Mouse (Mus musculus): ENCODE results near the gene Cmc1. TPM values are rescaled to one million over a fixed set of nuclear protein-coding genes. Genes with fewer than 3 reads are reported as not detected.

Cmc1 gene
- polyA plus RNA-seq, 1 experiment: 32.7 TPM

DNA sequence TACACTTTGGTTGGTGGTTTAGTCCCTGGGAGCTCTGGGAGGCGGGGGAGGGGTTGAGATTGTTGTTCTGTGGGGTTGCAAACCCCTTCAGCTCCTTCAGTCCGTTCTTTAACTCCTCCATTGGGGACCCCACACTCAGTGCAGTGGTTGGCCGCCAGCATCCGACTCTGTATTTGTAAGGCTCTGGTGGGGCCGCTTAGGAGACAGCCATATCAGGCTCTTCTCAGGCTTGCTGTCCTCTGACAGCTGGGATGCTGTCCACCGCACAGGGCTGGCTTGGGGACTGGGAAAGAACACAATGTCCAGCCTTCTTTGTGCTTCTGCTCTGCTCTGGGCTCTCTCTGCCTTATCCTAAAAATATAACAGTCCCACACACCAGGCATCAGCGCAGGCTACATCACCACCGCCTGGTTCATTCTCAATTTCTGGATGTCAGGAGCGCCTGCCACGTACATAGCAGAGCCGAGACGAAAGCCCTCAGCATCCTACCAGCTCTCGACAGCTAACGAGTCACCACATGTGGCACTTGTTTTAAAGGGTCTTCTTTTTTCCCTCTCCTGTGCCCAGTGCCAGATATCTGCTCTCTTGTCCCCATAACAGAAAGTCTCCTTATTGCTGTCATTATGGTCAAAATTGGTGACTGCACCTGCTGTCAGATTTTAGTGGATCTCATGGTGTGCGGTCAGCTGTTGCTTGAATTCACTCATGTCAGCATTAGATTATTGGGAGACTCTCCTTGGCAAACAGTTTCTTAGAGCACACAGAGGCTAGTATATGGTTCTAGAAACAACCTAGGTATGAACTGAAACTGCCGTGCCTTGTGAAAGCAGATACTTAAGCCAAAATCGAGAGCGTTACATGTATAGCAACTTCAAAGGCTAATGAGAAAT lies 29.4 kb upstream of the Cmc1 start:
- Histone ChIP-seq H3ac (ENCODE audit: control insufficient read depth, insufficient read length) (no peak overlapping the region), H3K79me2 (ENCODE audit: control insufficient read depth, insufficient read depth) (no peaks in the 10 kb centered on the region), H3K4me3 (no peak overlapping the region), H3K4me2 (ENCODE audit: low read depth) (no peak overlapping the region), H3K36me3 (ENCODE audit: control insufficient read depth, insufficient read depth) (no peaks in the 10 kb centered on the region), H3K27me3 (ENCODE audit: control insufficient read depth, insufficient read depth, insufficient read length) (peaks cover 5% of the 10 kb centered on the region)
- TF ChIP-seq TCF3 (IDR thresholded peaks at IDR 0.05; ENCODE audit: insufficient read length, low read depth) (no peak), POLR2AphosphoS2 (IDR thresholded peaks at IDR 0.05; ENCODE audit: insufficient read length, low read depth) (no peak), MYOG (IDR thresholded peaks at IDR 0.05; ENCODE audit: control insufficient read depth in 1 of 3, insufficient read depth in 1 of 3, insufficient read length in 2 of 3, low read depth in 2 of 3) (no peak), CEBPB (IDR thresholded peaks at IDR 0.05; ENCODE audit: insufficient read depth, poor library complexity, severe bottlenecking) (no peak), SRF (IDR thresholded peaks at IDR 0.05; ENCODE audit: control insufficient read depth, insufficient read length, low read depth) (no peak), MAX (IDR thresholded peaks at IDR 0.05; ENCODE audit: low read depth) (no peak)

DNA sequence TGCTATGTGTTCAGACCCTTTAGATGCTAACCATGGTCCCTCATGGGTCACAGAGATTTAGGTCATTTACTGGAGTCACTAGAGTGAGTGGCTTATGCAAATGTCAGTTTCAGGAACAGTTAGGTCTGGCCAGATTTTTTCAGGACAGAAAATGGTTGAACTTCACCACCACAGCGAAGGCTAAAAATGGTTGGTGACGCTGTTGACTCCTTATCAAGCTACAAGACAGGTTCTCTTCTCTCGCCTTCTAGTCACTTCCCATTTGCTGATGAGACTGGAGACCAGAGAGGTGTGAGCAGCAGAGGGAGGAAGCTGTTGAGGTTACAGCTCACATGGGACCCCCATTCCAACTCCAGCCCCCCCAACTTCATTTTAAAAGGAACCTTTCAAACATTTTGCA lies 26.7 kb upstream of the Cmc1 start:
- TF ChIP-seq REST (IDR thresholded peaks at IDR 0.05; ENCODE audit: insufficient read depth, insufficient read length): no peak
- no peak for TF ChIP-seq USF1 (IDR thresholded peaks at IDR 0.05; ENCODE audit: low read depth)
- no peak for TF ChIP-seq POLR2A (IDR thresholded peaks at IDR 0.05; ENCODE audit: insufficient read length, low read depth)
- no peak for TF ChIP-seq SRF (IDR thresholded peaks at IDR 0.05; ENCODE audit: control insufficient read depth, insufficient read length, low read depth)
- no peak for TF ChIP-seq MAX (IDR thresholded peaks at IDR 0.05; ENCODE audit: low read depth)
- no peak for TF ChIP-seq TCF12 (IDR thresholded peaks at IDR 0.05; ENCODE audit: insufficient read depth, poor library complexity, severe bottlenecking)
- TF ChIP-seq POLR2AphosphoS2 (IDR thresholded peaks at IDR 0.05; ENCODE audit: insufficient read length, low read depth): no peak
- TF ChIP-seq E2F4 (IDR thresholded peaks at IDR 0.05; ENCODE audit: insufficient read depth): no peak
- no peak for TF ChIP-seq CEBPB (IDR thresholded peaks at IDR 0.05; ENCODE audit: insufficient read depth, poor library complexity, severe bottlenecking)
- no peak for TF ChIP-seq MYOG (IDR thresholded peaks at IDR 0.05; ENCODE audit: control insufficient read depth in 1 of 3, insufficient read depth in 1 of 3, insufficient read length in 2 of 3, low read depth in 2 of 3)
- no peak for TF ChIP-seq TCF3 (IDR thresholded peaks at IDR 0.05; ENCODE audit: insufficient read length, low read depth)
- no peak for TF ChIP-seq MYOD1 (IDR thresholded peaks at IDR 0.05; ENCODE audit: control insufficient read depth in 1 of 3, insufficient read length in 2 of 3, low read depth in 2 of 3)
- Histone ChIP-seq H3K27me3 (ENCODE audit: control insufficient read depth, insufficient read depth, insufficient read length) (peaks cover 4% of the 10 kb centered on the region), H3K36me3 (ENCODE audit: control insufficient read depth, insufficient read depth) (no peaks in the 10 kb centered on the region), H3K4me2 (ENCODE audit: low read depth) (no peak overlapping the region), H3K79me2 (ENCODE audit: control insufficient read depth, insufficient read depth) (no peaks in the 10 kb centered on the region), H3ac (ENCODE audit: control insufficient read depth, insufficient read length) (no peak overlapping the region), H3K4me3 (no peak overlapping the region)

DNA sequence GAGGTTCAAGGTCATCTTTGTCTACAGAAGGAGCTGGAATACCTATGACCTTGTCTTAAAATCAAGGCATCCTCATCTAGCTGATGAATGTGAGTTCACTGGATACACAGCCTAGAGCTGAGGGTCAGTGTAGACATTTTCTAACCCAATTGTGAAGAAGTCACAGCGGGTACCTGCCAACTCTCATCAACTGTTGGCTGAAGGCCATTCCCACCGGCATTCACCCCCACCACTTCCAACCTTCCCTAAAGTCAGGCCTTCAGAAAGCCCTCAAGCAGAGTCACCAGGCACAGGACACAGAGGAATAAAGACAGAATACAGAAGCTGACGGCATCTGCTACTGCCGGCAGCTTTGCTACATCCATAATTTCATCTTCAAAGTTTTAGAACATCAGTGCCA lies 25.4 kb upstream of the Cmc1 start:
- no peak for TF ChIP-seq CEBPB (IDR thresholded peaks at IDR 0.05; ENCODE audit: insufficient read depth, poor library complexity, severe bottlenecking)
- TF ChIP-seq MYOD1 (IDR thresholded peaks at IDR 0.05; ENCODE audit: control insufficient read depth in 1 of 3, insufficient read length in 2 of 3, low read depth in 2 of 3): no peak
- TF ChIP-seq REST (IDR thresholded peaks at IDR 0.05; ENCODE audit: insufficient read depth, insufficient read length): no peak
- TF ChIP-seq POLR2AphosphoS2 (IDR thresholded peaks at IDR 0.05; ENCODE audit: insufficient read length, low read depth): no peak
- no peak for TF ChIP-seq POLR2A (IDR thresholded peaks at IDR 0.05; ENCODE audit: insufficient read length, low read depth)
- no peak for TF ChIP-seq E2F4 (IDR thresholded peaks at IDR 0.05; ENCODE audit: insufficient read depth)
- no peak for TF ChIP-seq MYOG (IDR thresholded peaks at IDR 0.05; ENCODE audit: control insufficient read depth in 1 of 3, insufficient read depth in 1 of 3, insufficient read length in 2 of 3, low read depth in 2 of 3)
- no peak for TF ChIP-seq MAX (IDR thresholded peaks at IDR 0.05; ENCODE audit: low read depth)
- TF ChIP-seq SRF (IDR thresholded peaks at IDR 0.05; ENCODE audit: control insufficient read depth, insufficient read length, low read depth): no peak
- no peak for TF ChIP-seq TCF12 (IDR thresholded peaks at IDR 0.05; ENCODE audit: insufficient read depth, poor library complexity, severe bottlenecking)
- no peak for TF ChIP-seq USF1 (IDR thresholded peaks at IDR 0.05; ENCODE audit: low read depth)
- no peaks in the 10 kb centered on the region for H3K79me2 ChIP-seq (ENCODE audit: control insufficient read depth, insufficient read depth)
- H3K27me3 ChIP-seq (ENCODE audit: control insufficient read depth, insufficient read depth, insufficient read length): no peaks in the 10 kb centered on the region
- H3ac ChIP-seq (ENCODE audit: control insufficient read depth, insufficient read length): no peak overlapping the region
- H3K4me2 ChIP-seq (ENCODE audit: low read depth): no peak overlapping the region
- no peaks in the 10 kb centered on the region for H3K36me3 ChIP-seq (ENCODE audit: control insufficient read depth, insufficient read depth)
- H3K4me3 ChIP-seq: no peak overlapping the region

GRCm38 (mm10) chr9:118173086-118173485 lies 23.1 kb upstream of the Cmc1 start:
- Histone ChIP-seq H3K4me2 (ENCODE audit: low read depth) (no peak overlapping the region), H3K4me3 (no peak overlapping the region), H3K27me3 (ENCODE audit: control insufficient read depth, insufficient read depth, insufficient read length) (no peaks in the 10 kb centered on the region), H3ac (ENCODE audit: control insufficient read depth, insufficient read length) (no peak overlapping the region), H3K79me2 (ENCODE audit: control insufficient read depth, insufficient read depth) (no peaks in the 10 kb centered on the region), H3K36me3 (ENCODE audit: control insufficient read depth, insufficient read depth) (no peaks in the 10 kb centered on the region)
- TF ChIP-seq POLR2A (IDR thresholded peaks at IDR 0.05; ENCODE audit: insufficient read length, low read depth) (no peak), MYOD1 (IDR thresholded peaks at IDR 0.05; ENCODE audit: control insufficient read depth in 1 of 3, insufficient read length in 2 of 3, low read depth in 2 of 3) (no peak), REST (IDR thresholded peaks at IDR 0.05; ENCODE audit: insufficient read depth, insufficient read length) (no peak), CEBPB (IDR thresholded peaks at IDR 0.05; ENCODE audit: insufficient read depth, poor library complexity, severe bottlenecking) (no peak), TCF3 (IDR thresholded peaks at IDR 0.05; ENCODE audit: insufficient read length, low read depth) (no peak), TCF12 (IDR thresholded peaks at IDR 0.05; ENCODE audit: insufficient read depth, poor library complexity, severe bottlenecking) (no peak), USF1 (IDR thresholded peaks at IDR 0.05; ENCODE audit: low read depth) (no peak), E2F4 (IDR thresholded peaks at IDR 0.05; ENCODE audit: insufficient read depth) (no peak), POLR2AphosphoS2 (IDR thresholded peaks at IDR 0.05; ENCODE audit: insufficient read length, low read depth) (no peak), MAX (IDR thresholded peaks at IDR 0.05; ENCODE audit: low read depth) (no peak), SRF (IDR thresholded peaks at IDR 0.05; ENCODE audit: control insufficient read depth, insufficient read length, low read depth) (no peak), MYOG (IDR thresholded peaks at IDR 0.05; ENCODE audit: control insufficient read depth in 1 of 3, insufficient read depth in 1 of 3, insufficient read length in 2 of 3, low read depth in 2 of 3) (no peak)

Data from myocyte (in vitro differentiated cells).